Mouse (Mus musculus) A20 (cell line): ENCODE results near the gene Galnt7.

Experiments
- DNase-seq: peaks from one replicate; pipeline ENCODE4 v3.0.0-alpha.2; 2011; ENCODE audit warnings: low read depth, low spot score

The Galnt7 gene

DNA sequence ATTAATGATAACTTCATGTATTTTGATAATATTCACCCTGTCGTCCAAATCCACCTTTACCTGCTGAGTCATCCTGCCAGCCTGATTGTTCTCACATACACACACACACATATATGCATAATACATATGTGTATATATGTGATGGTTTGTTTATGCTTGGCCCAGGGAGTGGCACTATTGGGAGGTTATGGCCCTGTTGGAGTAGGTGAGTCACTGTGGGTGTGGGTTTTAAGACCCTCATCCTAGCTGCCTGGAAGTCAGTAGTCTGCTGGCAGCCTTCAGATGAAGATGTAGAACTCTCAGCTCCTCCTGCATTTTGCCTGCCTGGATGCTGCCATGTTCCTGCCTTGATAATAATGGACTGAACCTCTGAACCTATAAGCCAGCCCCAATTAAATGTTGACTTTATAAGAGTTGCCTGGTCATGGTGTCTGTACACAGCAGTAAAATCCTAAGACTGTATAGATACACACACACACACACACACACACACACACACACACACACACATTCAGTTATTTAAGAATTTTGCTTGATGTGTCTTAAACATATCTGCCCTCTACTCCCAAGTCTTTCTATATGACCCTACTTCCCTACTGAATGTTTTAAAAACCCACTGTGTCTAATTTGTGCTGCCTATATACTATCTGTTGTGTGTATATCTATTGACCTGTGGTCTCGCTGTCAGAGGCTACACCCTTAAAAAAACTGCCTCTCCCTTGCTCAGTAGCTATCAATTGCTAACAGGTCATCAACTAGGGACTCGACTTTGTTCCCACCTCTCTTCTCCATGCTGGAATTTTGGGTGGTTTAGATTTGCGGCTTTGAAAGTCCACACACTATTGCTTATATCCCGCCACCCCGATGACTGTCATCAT lies 23.8 kb downstream of the Galnt7 start:
- DNase-seq, result no peak

DNA sequence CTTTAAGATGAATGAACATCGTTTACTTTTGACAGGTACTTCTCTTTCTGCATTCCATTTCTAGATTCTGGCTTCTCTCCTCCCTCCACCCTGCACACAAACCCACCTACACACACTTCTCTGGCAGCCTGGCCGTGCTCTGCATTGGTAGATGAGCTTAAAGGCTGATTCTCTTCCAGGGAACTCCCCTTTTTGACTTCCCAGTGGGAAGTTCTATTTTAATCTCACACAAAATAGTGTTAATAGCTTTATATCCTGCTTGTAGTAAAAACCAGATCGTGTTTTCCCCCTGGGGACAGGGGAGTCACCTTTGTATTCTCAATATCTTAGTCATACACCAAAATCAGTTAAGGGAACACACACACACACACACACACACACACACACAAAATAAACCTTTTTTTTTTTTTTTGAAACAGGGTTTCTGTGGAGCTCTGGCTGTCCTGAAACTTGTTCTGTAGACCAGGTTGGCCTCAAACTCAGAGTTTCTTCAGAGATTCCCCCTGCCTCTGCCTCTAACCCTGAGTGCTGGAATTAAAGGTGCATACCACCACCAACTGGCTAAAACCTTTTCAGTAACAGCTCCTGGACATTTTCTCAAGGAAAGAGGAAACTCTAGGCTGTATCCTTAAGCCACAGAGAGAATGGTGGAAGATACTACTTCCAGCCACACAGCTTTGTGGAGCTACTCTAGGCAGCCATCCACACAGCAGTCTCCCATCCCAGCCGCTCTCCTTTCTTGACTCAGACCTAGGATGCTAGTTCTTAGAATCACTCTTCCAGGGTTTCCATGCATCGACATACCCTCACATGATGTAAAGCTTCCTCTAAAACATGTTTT lies 24.7 kb downstream of the Galnt7 start:
- DNase-seq, result no peak

GRCm38 (mm10) chr8:57623955-57624354 lies 28.9 kb downstream of the Galnt7 start:
- DNase-seq, result no peak

DNA sequence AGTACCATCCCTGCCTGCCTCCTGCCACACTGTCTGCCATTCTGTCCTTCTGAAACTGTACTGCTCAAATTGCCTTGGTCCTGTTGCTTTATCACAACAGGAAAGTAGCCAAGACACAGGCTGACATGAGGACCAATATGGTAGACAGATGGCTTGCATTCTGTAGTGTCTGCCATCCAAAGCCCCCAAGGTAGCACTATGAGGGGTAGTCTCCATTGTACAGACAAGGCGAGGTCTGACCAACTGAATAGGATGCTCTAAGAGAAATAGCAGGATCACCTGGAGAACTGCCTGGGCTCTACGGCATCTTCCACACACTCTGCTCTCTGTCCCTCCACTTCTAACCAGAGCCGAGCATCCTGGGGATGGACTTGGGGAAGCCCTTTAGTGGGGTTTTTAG lies 29.8 kb downstream of the Galnt7 start:
- no peak for DNase-seq

DNA sequence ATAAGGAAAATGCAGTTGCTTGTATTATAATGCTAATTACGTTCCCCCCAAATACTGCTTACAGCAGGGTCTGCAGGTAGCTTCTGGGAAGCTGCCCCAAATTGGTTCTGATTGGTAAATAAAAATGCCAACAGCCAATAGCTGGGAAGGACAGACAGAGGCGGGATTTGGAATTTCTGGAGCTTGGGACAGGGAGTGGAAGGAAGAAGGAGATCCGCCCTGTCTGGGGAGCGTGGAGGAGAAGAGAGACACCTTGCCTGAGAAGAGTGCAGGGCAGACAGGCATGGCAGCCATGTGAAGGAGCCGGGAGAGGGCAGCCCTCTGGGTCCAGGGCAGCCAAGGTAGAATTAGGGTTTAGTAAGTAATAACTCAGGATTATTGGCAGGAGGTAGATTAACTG lies 35.9 kb downstream of the Galnt7 start:
- DNase-seq, result no peak

DNA sequence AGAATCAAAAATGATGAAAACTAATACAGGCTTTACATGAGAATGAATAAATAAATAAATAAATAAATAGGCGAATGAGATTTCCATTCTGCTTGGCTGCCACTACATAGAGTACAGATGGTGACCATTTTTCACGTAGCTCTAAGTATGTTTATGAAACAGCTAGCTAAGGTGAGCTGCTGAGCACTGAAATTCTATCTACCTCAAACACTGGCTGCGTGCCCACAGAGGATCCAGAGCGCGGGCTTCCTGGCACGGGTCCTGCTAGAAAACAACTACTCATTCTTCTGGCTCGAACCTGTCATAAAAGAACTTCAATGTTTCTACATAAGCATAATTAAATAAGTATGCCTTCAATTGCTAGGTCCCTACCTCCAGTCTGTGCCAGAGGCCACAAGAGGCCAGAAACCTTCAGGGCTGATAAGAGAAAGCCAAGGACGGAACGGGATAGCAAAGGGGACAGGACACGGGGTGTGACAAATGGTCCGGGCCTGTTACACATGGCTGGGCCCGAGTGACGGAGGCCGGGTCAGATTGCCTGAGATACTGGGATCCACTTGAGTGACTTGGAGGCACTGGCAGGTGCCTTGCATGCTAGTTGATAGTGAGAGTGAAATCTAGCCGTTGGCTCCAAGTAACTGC lies 37.7 kb downstream of the Galnt7 start:
- no peak for DNase-seq

- no peak for DNase-seq
Observed at GRCm38 (mm10) chr8:57611419-57611977, 41.3 kb downstream of the Galnt7 start.

DNA sequence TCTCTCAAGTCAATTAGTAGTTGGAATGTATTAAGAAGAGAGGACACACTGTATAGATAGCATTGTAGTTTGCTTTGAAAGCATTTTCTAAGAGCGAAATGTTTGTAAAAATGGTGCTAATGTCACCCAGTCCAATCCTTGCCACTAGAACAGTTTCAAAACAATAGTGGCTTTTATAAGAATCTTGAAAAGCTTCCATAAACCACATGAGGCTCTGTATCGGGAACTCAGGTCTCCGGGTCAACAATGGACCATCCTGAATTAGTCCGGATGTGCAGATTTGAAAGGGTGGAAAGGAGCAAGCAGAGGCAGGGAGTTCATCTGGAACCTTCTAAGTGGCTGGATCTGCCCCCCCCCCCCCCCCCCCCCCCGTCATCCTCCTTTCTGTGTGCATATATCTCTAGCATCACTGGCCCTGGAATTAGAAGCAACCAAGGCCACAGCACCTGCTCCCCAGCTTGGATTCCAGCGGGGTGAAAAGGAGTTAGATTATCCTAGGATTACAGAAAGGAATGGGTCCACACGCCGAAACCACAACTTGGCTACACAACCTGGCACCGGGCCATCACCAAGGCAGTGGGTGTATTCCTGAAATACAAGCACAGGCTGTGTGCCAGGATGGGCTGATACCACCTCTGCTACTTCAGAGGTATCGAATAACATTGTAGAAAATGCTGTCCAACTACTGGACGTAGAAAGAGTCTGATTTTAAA lies 42.0 kb downstream of the Galnt7 start:
- no peak for DNase-seq

DNA sequence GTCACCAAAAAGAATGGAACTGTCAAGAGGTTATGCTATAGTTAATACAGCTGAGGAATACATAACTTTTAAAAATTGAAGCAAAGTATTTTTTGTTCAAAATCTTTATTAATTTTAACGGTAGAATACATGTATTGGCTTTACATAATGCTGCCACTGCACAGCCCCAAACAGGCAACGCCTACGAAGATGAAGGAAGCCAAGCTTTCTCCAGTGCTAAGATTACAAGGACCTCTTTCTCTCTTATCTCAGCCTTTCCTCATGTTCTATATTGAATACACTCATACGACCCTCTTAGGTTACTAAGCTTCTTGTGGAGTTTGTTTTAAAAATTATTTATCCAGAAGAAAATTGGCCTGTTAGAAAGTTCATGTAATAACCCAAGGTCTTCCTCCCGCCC lies 50.3 kb downstream of the Galnt7 start:
- DNase-seq, result no peak

- DNase-seq, result no peak
Observed at GRCm38 (mm10) chr8:57601987-57602418, 50.8 kb downstream of the Galnt7 start.

DNA sequence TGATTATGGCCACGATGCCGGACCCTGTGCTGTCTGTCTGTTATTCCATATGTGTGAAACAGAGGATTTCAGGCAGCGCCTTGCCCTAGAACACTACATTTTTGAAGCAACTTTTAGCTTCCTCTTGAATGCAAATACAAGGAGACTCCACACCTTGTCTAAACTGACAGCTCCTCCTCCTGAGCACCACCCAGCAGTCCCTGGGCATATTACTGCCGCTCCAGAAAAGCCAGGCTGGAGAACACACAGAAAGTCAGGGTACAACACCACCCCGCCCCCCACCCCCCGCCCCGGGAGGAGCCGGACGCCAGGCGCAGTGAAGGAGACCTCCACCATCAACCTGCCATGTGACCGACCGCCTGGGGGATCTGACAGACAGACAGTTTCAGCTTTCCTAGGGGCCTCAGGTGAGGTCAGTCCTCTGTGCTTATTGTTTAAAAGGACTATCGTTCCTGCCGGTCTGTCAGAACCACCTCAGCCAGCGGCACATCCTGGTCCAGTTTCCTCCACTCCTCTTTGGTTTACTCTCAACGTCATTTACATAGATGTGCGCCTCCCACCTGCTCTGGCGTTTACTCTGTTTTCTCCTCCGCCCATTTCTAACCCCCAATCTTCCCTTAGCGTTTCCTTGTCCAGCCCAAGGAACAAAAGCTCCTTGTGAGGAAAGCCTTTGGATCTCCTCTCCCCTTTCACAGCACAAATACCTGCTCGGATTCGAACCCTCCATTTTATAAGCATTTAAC lies 52.8 kb downstream of the Galnt7 start:
- DNase-seq, result no peak

GRCm38 (mm10) chr8:57595853-57596252 lies 57.0 kb downstream of the Galnt7 start:
- no peak for DNase-seq

- no peak for DNase-seq
Observed at GRCm38 (mm10) chr8:57594175-57594885, 58.5 kb downstream of the Galnt7 start.

DNA sequence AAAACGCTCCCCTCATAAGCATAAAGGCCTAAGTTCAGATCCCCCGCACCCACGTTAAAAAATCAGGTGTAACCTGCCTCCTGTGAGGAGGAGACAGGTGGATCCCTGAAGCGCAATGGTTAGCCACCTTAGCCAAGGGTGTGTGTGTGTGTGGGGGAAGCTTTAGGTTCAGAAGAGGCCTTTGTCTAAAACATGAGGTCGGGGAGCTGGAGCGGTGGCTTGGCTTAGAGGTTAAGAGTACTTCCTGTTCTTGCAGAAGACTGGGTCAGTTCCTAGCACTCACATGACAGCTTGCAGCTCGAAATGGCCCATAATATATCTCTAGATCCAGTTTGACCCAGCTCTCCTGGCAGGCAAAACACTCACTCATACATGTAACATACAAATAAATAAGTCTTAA lies 60.2 kb downstream of the Galnt7 start:
- no peak for DNase-seq

DNA sequence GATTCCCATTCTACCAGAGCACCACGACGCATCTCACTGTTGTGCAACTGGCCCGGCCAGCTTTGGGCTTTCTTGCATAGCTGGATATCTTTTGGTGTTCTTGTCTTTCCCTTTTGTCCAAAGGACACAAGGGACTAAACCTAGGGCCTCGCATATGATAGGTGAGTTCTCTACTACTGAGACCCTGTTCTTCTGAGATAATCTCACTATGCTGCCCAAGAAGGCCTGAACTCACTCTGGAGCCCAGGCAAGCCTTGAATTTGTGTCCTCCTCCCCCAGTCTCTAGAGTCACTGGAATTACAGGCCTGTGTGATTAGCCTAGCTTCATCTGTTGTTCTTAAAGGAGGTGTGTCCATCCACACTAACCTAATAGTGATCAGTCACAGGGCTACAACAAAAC lies 61.2 kb downstream of the Galnt7 start:
- DNase-seq, result no peak

- no peak for DNase-seq
Observed at GRCm38 (mm10) chr8:57590015-57590414, 62.8 kb downstream of the Galnt7 start.

DNA sequence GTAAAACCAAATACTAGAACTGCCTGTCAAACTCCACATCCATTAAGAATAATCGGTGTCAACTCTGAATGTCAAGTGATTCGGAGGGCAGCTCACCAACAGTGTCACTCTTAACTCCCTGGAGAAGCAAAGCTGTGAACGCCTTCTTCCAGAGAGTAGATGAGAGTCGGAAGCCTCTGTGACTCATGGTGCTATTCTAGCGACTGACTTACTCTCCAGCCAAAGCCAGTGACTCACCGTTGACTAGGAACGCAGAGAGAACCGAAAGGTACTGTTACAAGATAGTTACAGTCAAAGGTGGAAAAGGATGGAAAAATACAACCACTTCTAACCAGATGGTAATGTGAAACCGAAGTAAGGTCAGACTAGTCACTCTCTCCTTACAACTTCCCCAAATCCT lies 63.7 kb downstream of the Galnt7 start:
- DNase-seq, result no peak

GRCm38 (mm10) chr8:57588604-57589003 lies 64.2 kb downstream of the Galnt7 start:
- no peak for DNase-seq

DNA sequence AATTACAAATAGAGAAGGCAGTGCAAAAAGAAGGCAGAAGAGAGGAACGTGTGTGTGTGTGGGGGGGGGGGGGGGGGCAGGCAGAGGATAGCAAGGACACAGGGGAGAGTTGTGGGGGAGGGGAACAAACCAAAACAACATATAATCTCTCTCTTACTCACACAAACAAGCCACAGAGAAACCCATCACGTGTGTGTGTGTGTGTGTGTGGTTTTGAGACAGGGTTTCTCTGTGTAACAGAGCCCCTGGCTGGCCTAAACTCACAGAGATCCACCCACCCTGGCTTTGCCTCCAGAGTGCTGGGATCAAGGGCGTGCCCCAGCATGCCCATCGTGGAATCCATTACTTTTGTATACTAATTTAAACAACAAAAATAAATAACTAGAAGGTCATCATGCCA lies 66.2 kb downstream of the Galnt7 start:
- no peak for DNase-seq

DNA sequence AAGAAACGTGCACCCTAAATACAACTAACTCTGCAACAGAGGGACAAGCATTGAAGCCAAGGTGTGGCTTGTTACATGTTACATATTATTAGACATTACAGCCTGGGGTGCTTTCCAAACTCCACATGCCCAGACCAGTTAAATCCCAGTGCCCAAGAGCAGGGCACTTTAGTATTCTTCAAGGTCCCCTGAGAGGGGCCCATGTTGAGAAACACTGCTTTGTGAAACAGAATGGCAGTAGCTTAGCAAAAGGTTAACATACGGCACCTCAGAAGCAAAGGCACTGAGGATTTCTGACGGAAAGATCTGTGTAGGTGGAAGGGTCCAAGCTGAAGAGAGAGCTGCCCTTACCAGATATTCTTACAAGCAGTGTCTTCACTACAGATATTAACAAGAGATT lies 67.0 kb downstream of the Galnt7 start:
- DNase-seq, result no peak
